Mouse (Mus musculus): ENCODE measurements at regions not wholly inside any gene's neighbourhood (a gene's known extent, or its start where the extent isn't known, plus 50 kb on each side); places are given as distances from the start of the nearest gene placed in this dataset.

DNA sequence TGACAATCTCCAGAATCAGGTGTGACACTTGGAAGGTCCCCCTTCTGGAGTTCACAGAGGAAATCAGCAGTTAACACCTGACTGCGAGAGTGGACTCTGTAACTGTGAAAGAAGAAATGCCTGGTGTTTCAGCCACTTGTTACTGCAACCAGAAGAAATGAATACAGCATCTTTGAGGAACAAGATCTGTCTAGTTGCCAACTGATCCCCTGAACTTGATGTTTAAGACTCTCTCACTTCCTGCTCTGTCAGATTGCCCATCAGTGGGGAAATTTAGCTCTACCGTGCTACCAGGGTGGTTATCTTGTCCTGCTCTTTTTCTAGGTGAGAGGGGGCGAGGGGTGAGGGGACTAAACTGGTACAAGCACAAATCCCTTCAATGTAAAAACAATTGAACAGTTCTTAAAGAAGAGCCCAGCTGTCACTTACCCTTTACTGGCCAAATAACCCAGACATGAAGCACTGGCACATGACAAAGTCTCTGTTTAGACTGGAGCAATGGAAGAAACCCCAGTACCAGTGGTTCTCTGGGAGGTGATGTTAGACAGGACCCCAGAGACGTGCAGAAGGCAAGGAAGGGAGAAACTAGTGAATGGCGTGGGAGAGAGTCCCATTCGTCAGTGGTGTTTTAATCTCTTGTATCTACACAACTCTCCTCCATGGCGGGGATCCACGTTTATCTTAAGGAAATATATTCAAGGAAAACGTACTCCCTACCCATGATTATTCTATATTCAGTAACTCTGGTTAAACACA is 237.6 kb upstream of the Btg1 start:
- Histone ChIP-seq H3K9me3 (ENCODE audit: control insufficient read depth, insufficient read depth, low read depth, low read length) (no peaks in the 10 kb centered on the region), H3K27ac (ENCODE audit: insufficient read depth, low read depth, low read length, poor library complexity, severe bottlenecking) (no peak overlapping the region), H3K4me3 (ENCODE audit: insufficient read depth in 1 of 2, low read depth in 1 of 2, low read length in 2 of 2, poor library complexity in 1 of 2, severe bottlenecking in 1 of 2) (no peak overlapping the region), H3K4me1 (ENCODE audit: control insufficient read depth in 2 of 2, insufficient read depth in 2 of 2, low read length in 2 of 2, poor library complexity in 1 of 2) (no peaks in the 10 kb centered on the region), H3K9ac (ENCODE audit: insufficient read depth, low read depth, low read length, poor library complexity, severe bottlenecking) (no peak overlapping the region), H3K36me3 (ENCODE audit: control insufficient read depth, insufficient read depth, low read length, poor library complexity, severe bottlenecking) (no peaks in the 10 kb centered on the region)
- TF ChIP-seq ZC3H11A (IDR thresholded peaks at IDR 0.05; ENCODE audit: borderline replicate concordance, low read depth, low read length) = no peak
- in situ Hi-C loops (cut with MboI; ENCODE audit: low sequenced_read_pairs in 2 of 2, unreplicated experiment in 2 of 2) = no loop called here
- DNase-seq (ENCODE audit: low read depth, low spot score) = no peak

DNA sequence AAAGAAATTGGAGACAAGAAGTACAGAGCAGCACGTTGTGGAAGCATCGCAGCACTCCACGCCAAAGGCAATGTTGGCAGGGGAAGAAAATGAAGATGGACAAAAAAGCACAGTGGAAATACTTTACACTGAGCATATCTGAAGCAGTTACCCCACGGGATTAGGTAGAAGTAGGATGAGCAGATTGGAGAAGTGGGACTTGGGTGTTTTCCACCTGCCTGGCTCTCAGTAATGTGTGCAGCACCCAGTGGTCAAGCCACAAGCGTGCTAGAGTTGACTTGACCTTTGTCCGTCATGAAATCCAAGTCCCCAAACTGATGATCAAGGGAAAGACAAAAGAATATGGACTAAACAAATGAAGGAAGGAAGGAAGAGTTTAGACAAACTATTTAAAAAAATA is 235.1 kb upstream of the Btg1 start:
- Histone ChIP-seq H3K4me1 (ENCODE audit: control insufficient read depth in 2 of 2, insufficient read depth in 2 of 2, low read length in 2 of 2, poor library complexity in 1 of 2) (no peaks in the 10 kb centered on the region), H3K27ac (ENCODE audit: insufficient read depth, low read depth, low read length, poor library complexity, severe bottlenecking) (no peak overlapping the region), H3K36me3 (ENCODE audit: control insufficient read depth, insufficient read depth, low read length, poor library complexity, severe bottlenecking) (no peaks in the 10 kb centered on the region), H3K9ac (ENCODE audit: insufficient read depth, low read depth, low read length, poor library complexity, severe bottlenecking) (no peak overlapping the region), H3K4me3 (ENCODE audit: insufficient read depth in 1 of 2, low read depth in 1 of 2, low read length in 2 of 2, poor library complexity in 1 of 2, severe bottlenecking in 1 of 2) (no peak overlapping the region), H3K9me3 (ENCODE audit: control insufficient read depth, insufficient read depth, low read depth, low read length) (no peaks in the 10 kb centered on the region)
- DNase-seq (ENCODE audit: low read depth, low spot score) = no peak
- TF ChIP-seq MAFK (IDR thresholded peaks at IDR 0.05; ENCODE audit: insufficient read depth, low read depth, low read length) (no peak), ZC3H11A (IDR thresholded peaks at IDR 0.05; ENCODE audit: borderline replicate concordance, low read depth, low read length) (no peak), HCFC1 (IDR thresholded peaks at IDR 0.05; ENCODE audit: borderline replicate concordance, insufficient read depth, low read length) (no peak), ZNF384 (IDR thresholded peaks at IDR 0.05; ENCODE audit: low read depth, low read length) (no peak), CHD2 (IDR thresholded peaks at IDR 0.05; ENCODE audit: low read depth, low read length) (no peak)
- in situ Hi-C loops (cut with MboI; ENCODE audit: low sequenced_read_pairs in 2 of 2, unreplicated experiment in 2 of 2) = no loop called here

DNA sequence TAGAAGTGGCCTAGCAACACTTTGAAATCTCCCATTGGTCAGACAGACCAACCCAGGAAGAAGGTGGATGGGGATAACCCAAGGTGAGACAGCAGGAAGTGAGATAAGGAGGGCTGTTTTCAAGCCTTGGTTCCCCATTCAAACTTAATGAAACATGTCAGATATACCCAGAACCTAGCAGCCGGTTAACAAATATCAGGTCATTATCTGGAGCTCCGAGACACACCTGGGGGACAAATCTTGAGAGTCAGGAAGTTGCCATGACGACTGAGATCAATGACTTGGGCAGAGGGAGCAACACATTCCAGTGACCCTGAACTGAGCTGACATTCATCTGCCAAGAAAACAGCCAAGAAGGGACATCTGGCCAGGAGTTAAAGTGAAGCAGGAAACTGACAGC is 225.1 kb upstream of the Btg1 start:
- in situ Hi-C loops (cut with MboI; ENCODE audit: low sequenced_read_pairs in 2 of 2, unreplicated experiment in 2 of 2) = no loop called here
- H3K9ac ChIP-seq (ENCODE audit: insufficient read depth, low read depth, low read length, poor library complexity, severe bottlenecking) = no peak overlapping the region
- DNase-seq (ENCODE audit: low read depth, low spot score) = no peak
- H3K27ac ChIP-seq (ENCODE audit: insufficient read depth, low read depth, low read length, poor library complexity, severe bottlenecking) = no peak overlapping the region
- no peaks in the 10 kb centered on the region for H3K9me3 ChIP-seq (ENCODE audit: control insufficient read depth, insufficient read depth, low read depth, low read length)
- no peaks in the 10 kb centered on the region for H3K4me1 ChIP-seq (ENCODE audit: control insufficient read depth in 2 of 2, insufficient read depth in 2 of 2, low read length in 2 of 2, poor library complexity in 1 of 2)
- H3K36me3 ChIP-seq (ENCODE audit: control insufficient read depth, insufficient read depth, low read length, poor library complexity, severe bottlenecking) = no peaks in the 10 kb centered on the region
- TF ChIP-seq ZNF384 (IDR thresholded peaks at IDR 0.05; ENCODE audit: low read depth, low read length) (no peak), CHD2 (IDR thresholded peaks at IDR 0.05; ENCODE audit: low read depth, low read length) (no peak), ZC3H11A (IDR thresholded peaks at IDR 0.05; ENCODE audit: borderline replicate concordance, low read depth, low read length) (no peak), HCFC1 (IDR thresholded peaks at IDR 0.05; ENCODE audit: borderline replicate concordance, insufficient read depth, low read length) (no peak), MAFK (IDR thresholded peaks at IDR 0.05; ENCODE audit: insufficient read depth, low read depth, low read length) (no peak)
- H3K4me3 ChIP-seq (ENCODE audit: insufficient read depth in 1 of 2, low read depth in 1 of 2, low read length in 2 of 2, poor library complexity in 1 of 2, severe bottlenecking in 1 of 2) = no peak overlapping the region

DNA sequence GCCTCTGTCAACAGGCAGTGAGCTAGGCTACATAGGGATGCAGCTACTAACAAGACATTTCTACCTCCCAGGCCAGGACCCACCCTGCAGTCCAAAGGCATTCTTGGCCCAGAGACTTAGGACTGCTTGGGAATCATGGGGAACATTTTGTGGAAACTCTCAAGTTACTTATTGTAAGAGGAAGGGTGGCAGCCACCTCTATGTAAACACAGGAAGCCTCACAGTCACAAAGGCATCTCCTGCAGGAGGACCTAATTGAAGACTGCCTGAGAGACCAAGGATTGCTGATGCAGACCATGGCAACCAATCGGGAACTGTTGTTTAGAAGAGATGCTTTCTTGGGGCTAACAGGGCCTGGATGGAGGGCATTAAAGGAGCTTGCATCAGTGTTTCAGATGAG is 224.0 kb upstream of the Btg1 start:
- no peak for DNase-seq (ENCODE audit: low read depth, low spot score)
- TF ChIP-seq HCFC1 (IDR thresholded peaks at IDR 0.05; ENCODE audit: borderline replicate concordance, insufficient read depth, low read length) (no peak), MAFK (IDR thresholded peaks at IDR 0.05; ENCODE audit: insufficient read depth, low read depth, low read length) (no peak), ZC3H11A (IDR thresholded peaks at IDR 0.05; ENCODE audit: borderline replicate concordance, low read depth, low read length) (no peak), CHD2 (IDR thresholded peaks at IDR 0.05; ENCODE audit: low read depth, low read length) (no peak), ZNF384 (IDR thresholded peaks at IDR 0.05; ENCODE audit: low read depth, low read length) (no peak)
- Histone ChIP-seq H3K27ac (ENCODE audit: insufficient read depth, low read depth, low read length, poor library complexity, severe bottlenecking) (no peak overlapping the region), H3K9me3 (ENCODE audit: control insufficient read depth, insufficient read depth, low read depth, low read length) (no peaks in the 10 kb centered on the region), H3K9ac (ENCODE audit: insufficient read depth, low read depth, low read length, poor library complexity, severe bottlenecking) (no peak overlapping the region), H3K4me1 (ENCODE audit: control insufficient read depth in 2 of 2, insufficient read depth in 2 of 2, low read length in 2 of 2, poor library complexity in 1 of 2) (no peaks in the 10 kb centered on the region), H3K4me3 (ENCODE audit: insufficient read depth in 1 of 2, low read depth in 1 of 2, low read length in 2 of 2, poor library complexity in 1 of 2, severe bottlenecking in 1 of 2) (no peak overlapping the region), H3K36me3 (ENCODE audit: control insufficient read depth, insufficient read depth, low read length, poor library complexity, severe bottlenecking) (no peaks in the 10 kb centered on the region)
- in situ Hi-C loops (cut with MboI; ENCODE audit: low sequenced_read_pairs in 2 of 2, unreplicated experiment in 2 of 2) = no loop called here

DNA sequence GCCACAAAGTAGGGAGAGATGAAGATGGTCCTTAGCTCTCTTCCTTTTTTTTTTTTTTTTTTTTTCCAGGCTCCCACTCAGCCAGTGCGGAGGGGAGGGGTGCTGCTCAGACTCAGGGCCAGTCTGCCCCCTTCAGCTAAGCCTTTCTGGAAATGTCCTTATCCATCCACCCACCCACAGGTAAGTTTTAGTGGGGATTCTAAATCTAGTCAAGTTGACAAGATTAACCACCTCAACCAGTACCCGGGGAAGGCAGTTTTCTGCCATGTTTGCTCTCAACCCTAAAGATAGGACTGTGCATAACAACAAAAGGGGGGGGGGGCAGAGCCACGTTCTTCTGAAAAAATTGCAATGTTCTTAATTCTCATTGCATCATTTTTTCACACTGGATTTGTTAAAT is 222.6 kb upstream of the Btg1 start:
- TF ChIP-seq ZNF384 (IDR thresholded peaks at IDR 0.05; ENCODE audit: low read depth, low read length) (no peak), ZC3H11A (IDR thresholded peaks at IDR 0.05; ENCODE audit: borderline replicate concordance, low read depth, low read length) (no peak), MAFK (IDR thresholded peaks at IDR 0.05; ENCODE audit: insufficient read depth, low read depth, low read length) (no peak), CHD2 (IDR thresholded peaks at IDR 0.05; ENCODE audit: low read depth, low read length) (no peak), HCFC1 (IDR thresholded peaks at IDR 0.05; ENCODE audit: borderline replicate concordance, insufficient read depth, low read length) (no peak)
- H3K9ac ChIP-seq (ENCODE audit: insufficient read depth, low read depth, low read length, poor library complexity, severe bottlenecking) = no peak overlapping the region
- no peaks in the 10 kb centered on the region for H3K36me3 ChIP-seq (ENCODE audit: control insufficient read depth, insufficient read depth, low read length, poor library complexity, severe bottlenecking)
- no peaks in the 10 kb centered on the region for H3K4me1 ChIP-seq (ENCODE audit: control insufficient read depth in 2 of 2, insufficient read depth in 2 of 2, low read length in 2 of 2, poor library complexity in 1 of 2)
- no peak for DNase-seq (ENCODE audit: low read depth, low spot score)
- in situ Hi-C loops (cut with MboI; ENCODE audit: low sequenced_read_pairs in 2 of 2, unreplicated experiment in 2 of 2) = no loop called here
- H3K27ac ChIP-seq (ENCODE audit: insufficient read depth, low read depth, low read length, poor library complexity, severe bottlenecking) = no peak overlapping the region
- no peaks in the 10 kb centered on the region for H3K9me3 ChIP-seq (ENCODE audit: control insufficient read depth, insufficient read depth, low read depth, low read length)
- H3K4me3 ChIP-seq (ENCODE audit: insufficient read depth in 1 of 2, low read depth in 1 of 2, low read length in 2 of 2, poor library complexity in 1 of 2, severe bottlenecking in 1 of 2) = no peak overlapping the region

Measured in ES-E14 (cell line).